Mouse (Mus musculus): ENCODE data around the gene Atf7ip. TPM values are rescaled to one million over a fixed set of nuclear protein-coding genes. Genes with fewer than 3 reads are reported as not detected.

The Atf7ip gene
- total and polyA plus RNA-seq, 2 experiments from 2014 or later: 28.7 to 43.1 TPM

GRCm38 (mm10) chr6:136553767-136554569, 48.0 kb downstream of the Atf7ip start:
- 31% methylated on average over 11 of the region's 11 CpGs for WGBS
- Histone ChIP-seq H3K27ac (ENCODE audit: low read depth, low read length) (peak overlapping the region; percentile 78), H3K27me3 (ENCODE audit: insufficient read depth, low read length) (no peaks in the 10 kb centered on the region), H3K4me2 (ENCODE audit: low read depth, low read length, poor library complexity, severe bottlenecking) (0 out of 2 replicates have a peak overlapping the region, but pooled peaks have one; percentile 26), H3K9ac (replicated peaks; ENCODE audit: low read length, poor library complexity, severe bottlenecking) (no peak overlapping the region), H3K36me3 (ENCODE audit: insufficient read depth, low read length) (no peaks in the 10 kb centered on the region), H3K9me3 (ENCODE audit: low read length) (no peaks in the 10 kb centered on the region), H3K4me1 (ENCODE audit: insufficient read depth, low read length) (no peaks in the 10 kb centered on the region), H3K4me3 (ENCODE audit: low read depth, low read length) (no peak overlapping the region)
- TF ChIP-seq CTCF (IDR thresholded peaks at IDR 0.05): peak; percentile 49
- ATAC-seq (ENCODE audit: low FRiP score): peak; percentile 74
- peak; percentile 91 for DNase-seq (ENCODE audit: low spot score)

GRCm38 (mm10) chr6:136554774-136555522, 49.0 kb downstream of the Atf7ip start:
- Histone ChIP-seq H3K27me3 (ENCODE audit: insufficient read depth, low read length) (no peaks in the 10 kb centered on the region), H3K4me2 (ENCODE audit: low read depth, low read length, poor library complexity, severe bottlenecking) (no peak overlapping the region), H3K9ac (replicated peaks; ENCODE audit: low read length, poor library complexity, severe bottlenecking) (no peak overlapping the region), H3K36me3 (ENCODE audit: insufficient read depth, low read length) (peaks cover 3% of the 10 kb centered on the region), H3K4me1 (ENCODE audit: insufficient read depth, low read length) (no peaks in the 10 kb centered on the region), H3K27ac (ENCODE audit: low read depth, low read length) (peak overlapping the region; percentile 65), H3K4me3 (ENCODE audit: low read depth, low read length) (no peak overlapping the region), H3K9me3 (ENCODE audit: low read length) (no peaks in the 10 kb centered on the region)
- 74% methylated on average over 7 of the region's 7 CpGs for WGBS
- TF ChIP-seq CTCF (IDR thresholded peaks at IDR 0.05): no peak
- DNase-seq (ENCODE audit: low spot score) (peak; percentile 78), ATAC-seq (ENCODE audit: low FRiP score) (no peak)

- Histone ChIP-seq H3K9ac (replicated peaks; ENCODE audit: low read length, poor library complexity, severe bottlenecking) (no peak overlapping the region), H3K36me3 (ENCODE audit: insufficient read depth, low read length) (peaks cover 8% of the 10 kb centered on the region), H3K9me3 (ENCODE audit: low read length) (no peaks in the 10 kb centered on the region), H3K4me3 (ENCODE audit: low read depth, low read length) (no peak overlapping the region), H3K4me2 (ENCODE audit: low read depth, low read length, poor library complexity, severe bottlenecking) (no peak overlapping the region), H3K27me3 (ENCODE audit: insufficient read depth, low read length) (no peaks in the 10 kb centered on the region), H3K27ac (ENCODE audit: low read depth, low read length) (peak overlapping the region; percentile 43; the same call in 1 of the 2 replicates), H3K4me1 (ENCODE audit: insufficient read depth, low read length) (no peaks in the 10 kb centered on the region)
- ATAC-seq (ENCODE audit: low FRiP score) (no peak), DNase-seq (ENCODE audit: low spot score) (peak; percentile 57)
- TF ChIP-seq CTCF (IDR thresholded peaks at IDR 0.05): peak; percentile 80
- 46% methylated on average over 5 of the region's 5 CpGs for WGBS
Measured at GRCm38 (mm10) chr6:136555523-136555915, 49.6 kb downstream of the Atf7ip start.

- ATAC-seq (ENCODE audit: low FRiP score): no peak
- H3K27ac ChIP-seq (ENCODE audit: low read depth, low read length): no peak overlapping the region
Measured at GRCm38 (mm10) chr6:136558288-136559005, 52.5 kb downstream of the Atf7ip start.

GRCm38 (mm10) chr6:136566002-136566401, 60.0 kb downstream of the Atf7ip start:
- no peak overlapping the region for H3K27ac ChIP-seq (ENCODE audit: low read depth, low read length)
- WGBS: 92% methylated on average over 5 of the region's 5 CpGs
- no peak overlapping the region for H3K9ac ChIP-seq (replicated peaks; ENCODE audit: low read length, poor library complexity, severe bottlenecking)
- H3K4me3 ChIP-seq (ENCODE audit: low read depth, low read length): no peak overlapping the region
- H3K4me2 ChIP-seq (ENCODE audit: low read depth, low read length, poor library complexity, severe bottlenecking): no peak overlapping the region
- no peak for TF ChIP-seq CTCF (IDR thresholded peaks at IDR 0.05)
- H3K9me3 ChIP-seq (ENCODE audit: low read length): no peaks in the 10 kb centered on the region
- H3K27me3 ChIP-seq (ENCODE audit: insufficient read depth, low read length): no peaks in the 10 kb centered on the region
- H3K4me1 ChIP-seq (ENCODE audit: insufficient read depth, low read length): no peaks in the 10 kb centered on the region
- DNase-seq (ENCODE audit: low spot score) (no peak), ATAC-seq (ENCODE audit: low FRiP score) (no peak)
- peaks cover 50% of the 10 kb centered on the region for H3K36me3 ChIP-seq (ENCODE audit: insufficient read depth, low read length)

More at GRCm38 (mm10) chr6:136558288-136559005, 52.5 kb downstream of the Atf7ip start:
- H3K4me3 ChIP-seq (ENCODE audit: low read depth, low read length): no peak overlapping the region
- H3K9me3 ChIP-seq (ENCODE audit: low read length): no peaks in the 10 kb centered on the region
- H3K27me3 ChIP-seq (ENCODE audit: insufficient read depth, low read length): no peaks in the 10 kb centered on the region
- no peak overlapping the region for H3K4me2 ChIP-seq (ENCODE audit: low read depth, low read length, poor library complexity, severe bottlenecking)
- no peaks in the 10 kb centered on the region for H3K4me1 ChIP-seq (ENCODE audit: insufficient read depth, low read length)
- WGBS: 77% methylated on average over 8 of the region's 8 CpGs
- no peak overlapping the region for H3K9ac ChIP-seq (replicated peaks; ENCODE audit: low read length, poor library complexity, severe bottlenecking)
- peaks cover 29% of the 10 kb centered on the region for H3K36me3 ChIP-seq (ENCODE audit: insufficient read depth, low read length)
- TF ChIP-seq CTCF (IDR thresholded peaks at IDR 0.05): no peak
- no peak for DNase-seq (ENCODE audit: low spot score)
